Mouse (Mus musculus) MEL (cell line): Measurements from ENCODE around the gene Tcap. TPM values are rescaled to one million over a fixed set of nuclear protein-coding genes. Genes with fewer than 3 reads are reported as not detected.

Experiments
- DNase-seq: peaks from one replicate; pipeline ENCODE4 v3.0.0; 2011; ENCODE audit warnings: low read depth, low spot score
- H3K27ac ChIP-seq: 2 replicates; pipeline ENCODE4 v1.5.1; 2012; ENCODE audit warnings: low read depth, mild to moderate bottlenecking, control low read depth, low read length, moderate library complexity; ENCODE audit not compliant: control insufficient read depth
- H3K27me3 ChIP-seq, 2 experiments: fragments of 150-350 bp in 1 of 2; sonication (generic) in 1 of 2; 2 replicates each; pipeline ENCODE4 v1.6.1; 2012; ENCODE audit warnings: low read length in 2 of 2, mild to moderate bottlenecking in 2 of 2, improper control_type of control experiment in 1 of 2, moderate library complexity in 1 of 2; ENCODE audit not compliant: insufficient read depth in 2 of 2, control insufficient read depth in 1 of 2
- H3K36me3 ChIP-seq, 2 experiments: 2 replicates each; pipeline ENCODE4 v1.6.1; 2012 to 2014; ENCODE audit warnings: low read length in 2 of 2, improper control_type of control experiment in 1 of 2, inconsistent platforms in 1 of 2, mild to moderate bottlenecking in 1 of 2; ENCODE audit not compliant: insufficient read depth in 2 of 2, control insufficient read depth in 1 of 2
- H3K4me1 ChIP-seq, 2 experiments: fragments of 150-350 bp in 1 of 2; sonication (generic) in 1 of 2; 2 replicates each; pipeline ENCODE4 v1.6.1; 2012; ENCODE audit warnings: low read length in 2 of 2, improper control_type of control experiment in 1 of 2, mild to moderate bottlenecking in 1 of 2; ENCODE audit not compliant: insufficient read depth in 2 of 2, control insufficient read depth in 1 of 2
- H3K4me3 ChIP-seq, 2 experiments: fragments of 150-350 bp in 1 of 2; sonication (generic) in 1 of 2; 2 replicates each; pipeline ENCODE4 v1.5.1; 2012; ENCODE audit warnings: low read depth in 2 of 2, low read length in 2 of 2, mild to moderate bottlenecking in 2 of 2, moderate library complexity in 2 of 2, control low read depth in 1 of 2, improper control_type of control experiment in 1 of 2; ENCODE audit not compliant: control insufficient read depth in 1 of 2, insufficient read depth in 1 of 2
- H3K79me2 ChIP-seq: 2 replicates; pipeline ENCODE4 v1.6.1; 2012; ENCODE audit warnings: mild to moderate bottlenecking, low read length, moderate library complexity; ENCODE audit not compliant: control insufficient read depth, poor library complexity, insufficient read depth
- H3K9ac ChIP-seq: 2 replicates; pipeline ENCODE4 v1.6.1; 2012; ENCODE audit warnings: low read depth, mild to moderate bottlenecking, control low read depth, low read length, moderate library complexity; ENCODE audit not compliant: control insufficient read depth, poor library complexity, severe bottlenecking
- H3K9me3 ChIP-seq: fragments of 150-350 bp; sonication (generic); replicated peaks from 2 replicates; pipeline ENCODE4 v1.6.1; 2012; ENCODE audit warnings: mild to moderate bottlenecking, low read length, improper control_type of control experiment, moderate library complexity; ENCODE audit not compliant: insufficient read depth
- CHD2 ChIP-seq: IDR thresholded peaks from 2 replicates; pipeline ENCODE4 v1.6.1; 2011; ENCODE audit warnings: low read length, improper control_type of control experiment
- CTCF ChIP-seq, 3 experiments: IDR thresholded peaks in 2 of 3; conservative IDR thresholded peaks in 1 of 3; 2 replicates each; pipeline ENCODE4 v1.5.1; 2011 to 2012; ENCODE audit warnings: low read length in 3 of 3, low read depth in 2 of 3, mild to moderate bottlenecking in 2 of 3, improper control_type of control experiment in 1 of 3, inconsistent platforms in 1 of 3, mixed read lengths in 1 of 3, moderate library complexity in 1 of 3; ENCODE audit not compliant: control insufficient read depth in 1 of 3, insufficient read depth in 1 of 3, poor library complexity in 1 of 3, severe bottlenecking in 1 of 3
- EP300 ChIP-seq, 2 experiments: IDR thresholded peaks; 2 replicates each; pipeline ENCODE4 v1.6.1; 2011; ENCODE audit warnings: improper control_type of control experiment in 2 of 2, low read length in 2 of 2, low read depth in 1 of 2, mild to moderate bottlenecking in 1 of 2
- ETS1 ChIP-seq: IDR thresholded peaks from 2 replicates; pipeline ENCODE4 v1.6.1; 2012; ENCODE audit warnings: low read depth, mild to moderate bottlenecking, inconsistent platforms, low read length, improper control_type of control experiment, moderate library complexity
- GABPA ChIP-seq: IDR thresholded peaks from 2 replicates; pipeline ENCODE4 v1.6.1; 2012; ENCODE audit warnings: low read depth, mild to moderate bottlenecking, inconsistent platforms, low read length, improper control_type of control experiment, moderate library complexity
- JUND ChIP-seq: IDR thresholded peaks from 2 replicates; pipeline ENCODE4 v1.6.1; 2011; ENCODE audit warnings: low read depth, mild to moderate bottlenecking, improper control_type of control experiment, low read length
- MAZ ChIP-seq: IDR thresholded peaks from 2 replicates; pipeline ENCODE4 v1.6.1; 2012; ENCODE audit warnings: low read depth, mild to moderate bottlenecking, inconsistent platforms, low read length, improper control_type of control experiment
- POLR2A ChIP-seq, 2 experiments: IDR thresholded peaks; 2 replicates each; pipeline ENCODE4 v1.6.1; 2011 to 2012; ENCODE audit warnings: low read length in 2 of 2, mild to moderate bottlenecking in 2 of 2, control low read depth in 1 of 2, improper control_type of control experiment in 1 of 2, low read depth in 1 of 2, moderate library complexity in 1 of 2; ENCODE audit not compliant: control insufficient read depth in 1 of 2, insufficient read depth in 1 of 2, poor library complexity in 1 of 2
- POLR2AphosphoS5 ChIP-seq: IDR thresholded peaks from 2 replicates; pipeline ENCODE4 v1.6.1; 2012; ENCODE audit warnings: low read depth, borderline replicate concordance, mild to moderate bottlenecking, inconsistent platforms, low read length, moderate library complexity, mixed read lengths
- RAD21 ChIP-seq: IDR thresholded peaks from 2 replicates; pipeline ENCODE4 v1.6.1; 2011; ENCODE audit warnings: mild to moderate bottlenecking, low read depth, low read length, improper control_type of control experiment
- SIN3A ChIP-seq: IDR thresholded peaks from 2 replicates; pipeline ENCODE4 v1.6.1; 2012; ENCODE audit warnings: low read length, improper control_type of control experiment, inconsistent platforms
- TBP ChIP-seq: IDR thresholded peaks from 2 replicates; pipeline ENCODE4 v1.8.0; 2011; ENCODE audit warnings: low read depth, low read length, improper control_type of control experiment
- TCF12 ChIP-seq: IDR thresholded peaks from 2 replicates; pipeline ENCODE4 v1.6.1; 2014; ENCODE audit warnings: low read depth, mild to moderate bottlenecking, inconsistent platforms, low read length, improper control_type of control experiment, moderate library complexity
- UBTF ChIP-seq: IDR thresholded peaks from 2 replicates; pipeline ENCODE4 v1.6.1; 2012; ENCODE audit warnings: low read depth, mild to moderate bottlenecking, inconsistent platforms, low read length, improper control_type of control experiment, moderate library complexity, borderline replicate concordance; ENCODE audit not compliant: insufficient read depth
- USF1 ChIP-seq: IDR thresholded peaks from 2 replicates; pipeline ENCODE4 v1.6.1; 2014; ENCODE audit warnings: low read depth, mild to moderate bottlenecking, inconsistent platforms, low read length, improper control_type of control experiment, moderate library complexity
- ZC3H11A ChIP-seq: IDR thresholded peaks from 2 replicates; pipeline ENCODE4 v1.6.1; 2012; ENCODE audit warnings: low read depth, mild to moderate bottlenecking, inconsistent platforms, low read length, improper control_type of control experiment
- ZKSCAN1 ChIP-seq: IDR thresholded peaks from 2 replicates; pipeline ENCODE4 v1.6.1; 2012; ENCODE audit warnings: low read depth, mild to moderate bottlenecking, inconsistent platforms, low read length, improper control_type of control experiment, moderate library complexity
- ZNF384 ChIP-seq: IDR thresholded peaks from 2 replicates; pipeline ENCODE4 v1.6.1; 2012; ENCODE audit warnings: low read depth, mild to moderate bottlenecking, inconsistent platforms, low read length, improper control_type of control experiment
- polyA plus RNA-seq, 2 experiments: library from polyadenylated mRNA; stranded (reverse) in 1 of 2; unstranded in 1 of 2; fragments of >175 nt in 1 of 2; fragments of >200 nt in 1 of 2; gene quantifications; 2 replicates each; pipeline versions ENCODE4 v1.2.1 to v1.2.4; 2012; ENCODE audit warnings: low replicate concordance in 2 of 2, low read depth in 1 of 2; ENCODE audit not compliant: insufficient read length in 2 of 2, insufficient read depth in 1 of 2, missing spikeins in 1 of 2
- total RNA-seq: library from RNA; depleted of rRNA; stranded (reverse); fragments of 300-350 nt; gene quantifications from 2 replicates; pipeline ENCODE4 v1.2.3, GENCODE M21; 2012

Tcap gene
- total and polyA plus RNA-seq, 3 experiments: 0.07 TPM; not detected in 2

GRCm38 (mm10) chr11:98348083-98348961 is 35.3 kb upstream of the Tcap start, which contains the start of gene Ppp1r1b (continued):
- TF ChIP-seq ETS1 (peak; percentile 40; the same call in 1 of the 2 replicates), JUND (no peak), TBP (peak; percentile 77), UBTF (peak; percentile 88; the same call in 1 of the 2 replicates)
- TF ChIP-seq, all 39 proteins: peak for 16

GRCm38 (mm10) chr11:98349308-98349707 is 34.3 kb upstream of the Tcap start:
- Histone ChIP-seq H3K9me3 (no peaks in the 10 kb centered on the region), H3K27me3 (no peaks in the 10 kb centered on the region), H3K27ac (no peak overlapping the region), H3K9ac (peak overlapping the region; percentile 94), H3K36me3 (peaks cover 0 to 8% of the 10 kb centered on the region in 2 experiments; a peak in 2 of 4 replicates), H3K4me3 (peak overlapping the region; percentile 85 to 97), H3K79me2 (peaks cover 5% of the 10 kb centered on the region), H3K4me1 (peaks cover 4 to 23% of the 10 kb centered on the region in 2 experiments; a peak in 3 of 4 replicates)
- TF ChIP-seq MAZ (0 out of 2 replicates have a peak, but pooled peaks have one; percentile 34), CHD2 (no peak), GABPA (no peak), UBTF (no peak), POLR2A (IDR thresholded peaks at IDR 0.05; ENCODE audit: control insufficient read depth in 1 of 2, insufficient read depth in 1 of 2, low read depth in 1 of 2, low read length in 2 of 2, poor library complexity in 1 of 2) (no peak), ZNF384 (no peak), SIN3A (no peak), ZKSCAN1 (no peak), TCF12 (no peak), USF1 (no peak), TBP (no peak), RAD21 (no peak), POLR2AphosphoS5 (no peak), ZC3H11A (0 out of 2 replicates have a peak, but pooled peaks have one; percentile 1), CTCF (IDR thresholded peaks at IDR 0.05 in 2 of 3, conservative IDR thresholded peaks at IDR 0.05 in 1 of 3; ENCODE audit: control insufficient read depth in 1 of 3, insufficient read depth in 1 of 3, low read depth in 2 of 3, low read length in 3 of 3, poor library complexity in 1 of 3, severe bottlenecking in 1 of 3) (no peak), EP300 (IDR thresholded peaks at IDR 0.05; ENCODE audit: low read depth in 1 of 2, low read length in 2 of 2) (no peak; a peak in 1 of 4 replicates)
- DNase-seq: peak; percentile 53
